Mouse (Mus musculus): ENCODE data around the gene Tmem109.

GRCm38 (mm10) chr19:10897491-10897890 lies 15.7 kb upstream of the Tmem109 start:
- TF ChIP-seq MYOD1 (IDR thresholded peaks at IDR 0.05; ENCODE audit: control insufficient read depth in 1 of 3, insufficient read length in 2 of 3, low read depth in 2 of 3): no peak
- no peak for TF ChIP-seq POLR2A (IDR thresholded peaks at IDR 0.05; ENCODE audit: insufficient read length, low read depth)

All from myocyte (in vitro differentiated cells).